Comparison of ENCODE assay signal across 10 mouse cellular contexts in the genomic region with DNA sequence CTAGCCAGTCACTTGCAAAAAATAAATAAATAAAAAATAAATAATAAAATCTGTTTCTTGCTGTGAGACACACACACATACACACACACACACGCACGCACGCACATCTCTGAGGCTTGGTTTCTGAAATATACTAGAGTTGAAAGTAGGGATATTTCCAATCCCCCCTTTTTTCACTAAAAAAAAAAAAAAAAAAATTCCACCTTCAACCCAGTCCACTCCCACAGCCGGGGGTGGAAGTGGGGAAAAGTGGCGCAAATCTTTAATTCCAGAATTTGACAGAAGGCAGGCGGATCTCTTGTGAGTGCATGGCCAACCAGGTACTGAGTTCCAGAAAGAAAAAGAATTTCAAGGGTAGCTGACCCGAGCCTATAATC. TPM values are rescaled to one million over a fixed set of nuclear protein-coding genes. Genes with fewer than 3 reads are reported as not detected.
A peak's percentile ranks its signal among the peaks of the same experiment; 100 is the strongest.
DNase-seq lines count a peak whose midpoint lies in the region; ATAC-seq and TF ChIP-seq lines count a peak whose summit lies in the region.
"Had no signal": no experiment of that assay in that cellular context is flagged by ENCODE, and none has a peak within 500 bp of the region (broad histone marks: within the 10 kb centered on the region; RNA-seq: fewer than 3 reads in every experiment).

No protein-coding gene starts in this region.

- H3K36me3 ChIP-seq in heart, adult 2 months (ENCODE audit: control insufficient read depth, insufficient read depth, low read length) = no peaks in the 10 kb centered on the region
- peaks cover 8% of the 10 kb centered on the region for H3K36me3 ChIP-seq in E14TG2a.4 (ENCODE audit: insufficient read depth, low read length)
- no peaks in the 10 kb centered on the region for H3K36me3 ChIP-seq in hindbrain, embryonic 11.5 days (ENCODE audit: control insufficient read depth, insufficient read depth, low read length)

- H3K27ac ChIP-seq in heart, adult 2 months = no peak overlapping the region
- H3K27ac ChIP-seq in hindbrain, embryonic 11.5 days (ENCODE audit: low read depth, low read length) = no peak overlapping the region

- 60% methylated on average over 7 of the region's 7 CpGs for WGBS in heart, adult 2 months
- WGBS in hindbrain, embryonic 11.5 days = 45% methylated on average over 7 of the region's 7 CpGs

- no peak for TF ChIP-seq POLR2A in heart, adult 2 months (IDR thresholded peaks at IDR 0.05; ENCODE audit: insufficient read depth, low read depth, low read length)

- no peak for TF ChIP-seq CTCF in heart, adult 2 months (IDR thresholded peaks at IDR 0.05)
- TF ChIP-seq CTCF in E14TG2a.4 (conservative IDR thresholded peaks at IDR 0.05; ENCODE audit: low read length) = no peak

- peak overlapping the region; percentile 56; the same call in 1 of the 2 replicates for H3K4me3 ChIP-seq in heart, adult 2 months
- H3K4me3 ChIP-seq in E14TG2a.4 (replicated peaks; ENCODE audit: low read length) = peak overlapping the region; percentile 89
- peak overlapping the region; percentile 69; the same call in 1 of the 2 replicates for H3K4me3 ChIP-seq in hindbrain, embryonic 11.5 days (ENCODE audit: low read depth, low read length)

- no peak for ATAC-seq in hindbrain, embryonic 11.5 days (ENCODE audit: low FRiP score)
- ATAC-seq in megakaryocyte, adult 5-6 weeks (ENCODE audit: poor library complexity, severe bottlenecking) = 0 out of 2 replicates have a peak, but pooled peaks have one; percentile 1

- DNase-seq in heart, adult 2 months = no peak
- no peak for DNase-seq in heart, adult 11 months
- DNase-seq in hindbrain, embryonic 11.5 days (ENCODE audit: low spot score) = no peak
- DNase-seq in layer of hippocampus, adult 18-20 months (ENCODE audit: low spot score in 2 of 2) = no peak
- DNase-seq in kidney, adult 11 months = no peak
- DNase-seq in adrenal gland, adult 18-20 months (ENCODE audit: low spot score in 2 of 2) = no peak

- intact Hi-C loops in heart, adult 2 months (cut with DNase I) = no loop called here

- H3K4me1 ChIP-seq in heart, adult 2 months (ENCODE audit: control insufficient read depth, insufficient read depth, low read length) = no peaks in the 10 kb centered on the region
- peaks cover 73% of the 10 kb centered on the region for H3K4me1 ChIP-seq in E14TG2a.4 (replicated peaks; ENCODE audit: low read depth, low read length)
- no peaks in the 10 kb centered on the region for H3K4me1 ChIP-seq in hindbrain, embryonic 11.5 days (replicated peaks; ENCODE audit: control insufficient read depth, insufficient read depth, low read length)

- H3K79me2 ChIP-seq in heart, adult 2 months (replicated peaks; ENCODE audit: control insufficient read depth, insufficient read depth, low read length) = no peaks in the 10 kb centered on the region

- TF ChIP-seq EP300 in heart, adult 2 months (IDR thresholded peaks at IDR 0.05; ENCODE audit: insufficient read depth, low read depth, low read length) = no peak

- peak overlapping the region; percentile 91 for H3K4me2 ChIP-seq in hindbrain, embryonic 11.5 days (replicated peaks; ENCODE audit: low read depth, low read length)

- H3K9me3 ChIP-seq in E14TG2a.4 (ENCODE audit: low read length) = no peaks in the 10 kb centered on the region
- no peaks in the 10 kb centered on the region for H3K9me3 ChIP-seq in hindbrain, embryonic 11.5 days (ENCODE audit: control insufficient read depth, low read length)

- H3K27me3 ChIP-seq in heart, adult 2 months (ENCODE audit: control insufficient read depth, insufficient read depth, low read length) = peaks cover 3% of the 10 kb centered on the region
- H3K27me3 ChIP-seq in E14TG2a.4 (ENCODE audit: insufficient read depth, low read length) = no peaks in the 10 kb centered on the region
- H3K27me3 ChIP-seq in hindbrain, embryonic 11.5 days (ENCODE audit: control insufficient read depth, insufficient read depth, low read length) = peaks cover 9% of the 10 kb centered on the region; the same call in 1 of the 2 replicates

- no peak overlapping the region for H3K9ac ChIP-seq in heart, adult 2 months (ENCODE audit: low read depth, low read length)
- no peak overlapping the region for H3K9ac ChIP-seq in hindbrain, embryonic 11.5 days (ENCODE audit: low read depth, low read length)

RNA-seq across cellular contexts. Expression of a gene that starts 37.2 kb away (rescaled TPM):
- not detected for total RNA-seq in heart, adult 2 months (2021)
- 0.15 TPM in 1 of 2 replicates, not detected in the other for polyA plus RNA-seq in heart, adult 2 months (2012; rRNA removed)
- polyA plus RNA-seq in hindbrain, embryonic 11.5 days (2014; fragmentation: Nextera tagmentation; extraction: Ambion mirVana) = not detected in 2 replicates
- total RNA-seq in megakaryocyte, adult 5-6 weeks (2015) = not detected in 2 replicates
- not detected in 2 replicates for total RNA-seq in megakaryocyte, adult 5-6 weeks (2017)
- not detected for total RNA-seq in layer of hippocampus, adult 18-20 months (2021)
- total RNA-seq in adrenal gland, adult 18-20 months (2021) = not detected
- polyA plus RNA-seq: brain, embryonic 14.5 days; gonadal fat pad, adult 2 months had no signal
